Mouse (Mus musculus) left cerebral cortex, adult 2 months (tissue): ENCODE results near the gene Fam69a. TPM values are rescaled to one million over a fixed set of nuclear protein-coding genes. Genes with fewer than 3 reads are reported as not detected.

Experiments used
- DNase-seq, 2 experiments: peaks; one replicate each; pipeline ENCODE4 v3.0.0; 2021 to 2022; ENCODE audit warnings: low spot score in 2 of 2, mixed read lengths in 1 of 2; ENCODE audit errors: extremely low spot score in 1 of 2
- H3K27ac ChIP-seq: fragments of 200-600 bp; 2 replicates; pipeline ENCODE4 v1.8.1; 2022
- H3K4me3 ChIP-seq: fragments of 200-600 bp; 2 replicates; pipeline ENCODE4 v1.8.1; 2022
- CTCF ChIP-seq: fragments of 200-600 bp; IDR thresholded peaks from 2 replicates; pipeline ENCODE4 v1.8.1; 2022; ENCODE audit warnings: antibody characterized with exemption, mild to moderate bottlenecking, moderate library complexity
- intact Hi-C: fragments of 180-260 bp; cut with DNase I; formaldehyde crosslinking; loops from one replicate; pipeline ENCODE4 v1.15.1; 2025
- total RNA-seq, 2 experiments: library from RNA; stranded (reverse); gene quantifications; 2 replicates each; pipeline ENCODE4 v1.2.3; 2021

Gene Fam69a
- total RNA-seq, 2 experiments from 2014 or later, result 27.1 to 31.7 TPM

DNA sequence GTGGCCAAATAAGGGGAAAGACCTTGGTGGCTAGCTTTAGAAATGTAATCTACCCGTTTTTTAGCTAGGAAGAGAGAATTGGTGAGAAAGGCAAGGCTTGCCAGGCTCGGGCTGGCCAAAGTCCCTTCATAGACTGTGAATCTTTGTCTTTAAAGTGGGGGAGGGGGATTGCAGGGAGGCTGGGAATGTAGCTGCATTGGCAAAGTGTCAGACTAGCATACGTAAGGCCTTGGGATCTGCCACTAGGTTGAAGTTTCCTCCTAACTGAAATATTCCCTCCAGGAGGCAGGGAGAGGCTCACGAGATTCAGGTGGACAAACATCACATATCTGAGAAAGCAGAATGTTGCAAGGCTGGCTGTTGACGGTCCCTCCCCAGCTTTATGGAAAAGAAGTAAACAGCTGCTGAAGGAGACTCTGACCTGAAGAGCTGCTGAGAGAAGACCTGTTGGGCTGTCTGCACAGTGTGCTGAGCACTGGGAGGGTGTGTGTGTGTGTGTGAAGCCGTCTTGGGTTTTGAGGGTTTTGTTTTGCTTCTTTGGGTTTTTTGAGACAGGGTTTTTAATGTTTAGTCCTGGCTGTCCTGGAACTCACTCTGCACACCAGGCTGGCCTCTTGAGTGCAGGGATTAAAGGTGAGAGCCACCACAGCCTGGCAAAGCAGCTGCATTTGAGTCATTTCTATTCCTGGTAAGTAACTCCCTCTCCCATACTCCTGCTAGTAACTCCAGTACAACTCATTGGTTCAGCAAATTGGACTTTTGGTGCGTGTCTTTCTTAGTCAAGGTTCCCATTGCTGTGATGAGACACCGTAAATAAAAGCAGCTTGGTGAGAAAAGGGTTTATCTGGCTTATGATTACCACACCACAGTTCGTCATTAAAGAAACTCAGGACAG lies 96.6 kb downstream of the Fam69a start:
- no peak for TF ChIP-seq CTCF
- intact Hi-C loops, result loop anchor here (5.0 kb wide), 2 partner anchors 93 to 278 kb away; no protein-coding TSS in a partner anchor
- H3K27ac ChIP-seq, result no peak overlapping the region
- H3K4me3 ChIP-seq, result no peak overlapping the region
- DNase-seq, result no peak

DNA sequence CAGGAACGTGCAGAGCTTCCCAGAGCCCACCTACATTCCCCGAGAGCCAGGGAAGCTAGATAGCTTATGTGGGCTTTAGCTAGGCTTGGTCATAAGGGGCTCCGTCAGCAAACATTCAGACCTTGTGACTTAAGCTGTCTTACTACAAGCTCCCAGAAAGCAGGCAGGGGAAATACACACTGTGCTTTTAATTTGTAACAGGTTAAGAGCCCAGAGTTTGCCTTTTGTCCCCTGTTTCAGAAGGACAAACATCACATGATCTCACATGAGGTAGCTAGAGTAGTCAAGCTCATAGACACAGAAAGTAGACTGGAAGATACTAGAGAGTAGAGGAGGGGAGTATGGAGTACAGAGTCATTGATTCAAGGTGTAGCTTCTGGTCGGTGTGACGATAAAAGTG lies 106.2 kb downstream of the Fam69a start:
- Histone ChIP-seq H3K27ac (no peak overlapping the region), H3K4me3 (no peak overlapping the region)
- intact Hi-C loops, result no loop called here
- TF ChIP-seq CTCF, result no peak
- no peak for DNase-seq

DNA sequence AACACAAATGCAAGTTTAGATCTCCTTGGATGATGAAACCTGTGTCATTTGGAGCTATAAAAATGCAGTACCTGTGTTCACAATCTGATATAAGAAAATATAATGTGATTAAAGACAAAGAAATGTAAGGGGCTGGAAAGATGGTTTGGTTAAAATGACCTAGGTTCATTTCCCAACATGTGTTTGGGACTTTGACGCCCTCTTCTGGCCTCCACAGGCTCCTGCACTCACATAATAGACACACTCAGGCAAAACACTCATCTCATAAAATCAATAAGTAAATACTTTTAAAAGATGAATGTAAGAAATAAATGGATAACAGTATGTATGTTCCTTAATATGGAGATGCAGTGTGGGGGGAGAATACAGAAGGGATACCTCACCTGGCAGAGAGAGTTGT lies 109.8 kb downstream of the Fam69a start:
- TF ChIP-seq CTCF, result no peak; the same call in 1 of the 2 replicates
- intact Hi-C loops, result no loop called here
- no peak overlapping the region for H3K27ac ChIP-seq

DNA sequence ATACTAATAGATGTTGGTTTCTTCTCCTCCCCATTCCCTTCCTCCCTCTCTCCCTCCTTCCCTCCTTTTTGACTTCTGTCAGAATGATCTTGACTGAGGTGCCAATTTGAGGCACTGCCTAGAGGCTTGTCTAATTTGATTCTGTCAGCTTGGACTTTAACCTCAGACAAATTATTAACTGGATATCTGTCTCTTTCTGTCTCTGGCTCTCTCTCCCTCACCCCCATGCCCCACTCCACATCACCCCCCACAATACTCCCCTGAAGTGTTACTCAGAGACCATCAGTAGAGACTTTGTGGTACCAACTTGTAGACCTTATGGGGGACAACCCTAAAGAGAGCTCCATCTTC lies 111.6 kb downstream of the Fam69a start:
- intact Hi-C loops, result loop anchor here (2.0 kb wide), 1 partner anchor 20 kb away; no protein-coding TSS in a partner anchor
- no peak for TF ChIP-seq CTCF
- Histone ChIP-seq H3K27ac (no peak overlapping the region), H3K4me3 (no peak overlapping the region)
- DNase-seq, result no peak

More for the DNA sequence above, 109.8 kb downstream of the Fam69a start:
- no peak overlapping the region for H3K4me3 ChIP-seq
- DNase-seq, result no peak

DNA sequence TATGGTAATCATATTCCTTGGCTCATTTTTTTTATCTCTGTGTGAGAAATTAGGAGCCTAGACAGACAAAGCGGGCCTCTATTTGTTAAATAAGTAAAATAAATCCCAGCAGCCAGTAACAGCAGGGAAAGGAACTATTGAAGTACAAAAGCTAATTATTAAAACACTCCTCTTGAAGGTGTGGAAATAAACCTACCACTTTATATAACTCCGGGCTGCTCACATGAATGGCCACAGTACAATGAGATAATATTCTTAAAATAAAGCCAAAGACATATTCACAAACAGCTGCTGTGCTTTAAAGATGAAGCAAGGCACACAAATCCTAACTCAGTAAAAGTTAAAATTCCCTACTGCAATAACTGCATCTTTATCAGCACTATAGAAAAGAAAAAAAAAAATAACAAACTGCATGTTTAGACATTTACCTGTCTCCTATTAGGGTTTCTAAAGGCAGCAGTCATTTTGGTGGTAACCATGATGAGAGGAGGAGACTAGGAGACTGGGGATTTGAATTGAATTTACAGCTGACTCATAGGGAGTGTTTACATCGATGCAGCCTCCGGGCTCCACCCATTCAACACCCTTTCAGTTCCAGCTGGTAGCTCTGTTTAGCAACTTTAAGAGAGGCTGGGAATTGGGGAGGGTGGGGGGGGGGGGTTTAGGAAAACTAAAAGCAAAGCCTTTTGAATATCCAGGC lies 112.2 kb downstream of the Fam69a start, which contains the start of gene Evi5:
TSS of gene Evi5 (minus strand) at position 547 of the 700 bp plus-strand sequence.
- TF ChIP-seq CTCF, result no peak
- no peak for DNase-seq
- Histone ChIP-seq H3K27ac (peak within 1 kb of the TSS; percentile 69), H3K4me3 (peak within 1 kb of the TSS; percentile 43)
- intact Hi-C loops, result loop anchor here (2.0 kb wide), 1 partner anchor 20 kb away; no protein-coding TSS in a partner anchor

DNA sequence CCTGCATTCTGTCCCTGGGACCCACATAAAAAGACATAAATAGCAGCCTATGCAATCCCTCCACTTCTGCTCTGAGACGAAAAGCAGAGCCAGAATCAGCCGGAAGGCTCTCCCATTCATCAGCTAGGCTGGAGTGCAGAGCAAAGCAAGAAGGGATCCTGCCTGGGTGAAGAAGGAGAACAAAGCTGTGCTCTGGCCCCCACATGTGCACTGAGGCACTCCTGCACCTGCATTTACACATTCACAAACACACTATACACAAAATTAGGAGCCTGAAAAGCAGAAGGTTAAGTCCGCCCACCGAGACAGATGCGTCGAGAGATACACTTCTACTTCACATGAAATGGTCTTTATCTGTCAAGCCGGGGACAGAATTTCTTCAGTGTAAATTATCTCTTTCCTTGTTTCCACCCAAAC lies 113.0 kb downstream of the Fam69a start:
- no peak for TF ChIP-seq CTCF
- Histone ChIP-seq H3K27ac (peak overlapping the region; percentile 69), H3K4me3 (peak overlapping the region; percentile 43)
- peak in 1 of 2 experiments; percentile 18 for DNase-seq
- intact Hi-C loops, result loop anchor here (2.0 kb wide), 1 partner anchor 21 kb away; no protein-coding TSS in a partner anchor

DNA sequence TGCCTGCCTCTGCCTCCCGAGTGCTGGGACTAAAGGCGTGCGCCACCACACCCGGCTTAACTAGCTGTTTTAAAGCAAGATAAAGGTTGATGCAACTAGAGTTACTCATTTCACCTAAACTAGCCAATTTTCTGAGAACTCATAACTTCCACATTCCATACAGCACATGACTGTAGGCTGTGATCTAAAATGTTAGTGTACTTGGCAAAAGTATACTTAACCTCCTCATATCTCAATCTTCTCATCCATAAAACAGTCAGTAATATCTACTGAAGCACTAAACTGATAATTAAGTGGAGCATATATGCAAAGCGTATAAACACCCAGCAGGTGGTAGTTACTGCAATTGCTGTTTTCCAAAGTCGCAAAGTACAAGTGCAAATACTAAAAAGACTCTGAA lies 113.6 kb downstream of the Fam69a start:
- no peak for DNase-seq
- Histone ChIP-seq H3K4me3 (peak overlapping the region; percentile 43), H3K27ac (no peak overlapping the region)
- no peak for TF ChIP-seq CTCF
- intact Hi-C loops, result no loop called here

DNA sequence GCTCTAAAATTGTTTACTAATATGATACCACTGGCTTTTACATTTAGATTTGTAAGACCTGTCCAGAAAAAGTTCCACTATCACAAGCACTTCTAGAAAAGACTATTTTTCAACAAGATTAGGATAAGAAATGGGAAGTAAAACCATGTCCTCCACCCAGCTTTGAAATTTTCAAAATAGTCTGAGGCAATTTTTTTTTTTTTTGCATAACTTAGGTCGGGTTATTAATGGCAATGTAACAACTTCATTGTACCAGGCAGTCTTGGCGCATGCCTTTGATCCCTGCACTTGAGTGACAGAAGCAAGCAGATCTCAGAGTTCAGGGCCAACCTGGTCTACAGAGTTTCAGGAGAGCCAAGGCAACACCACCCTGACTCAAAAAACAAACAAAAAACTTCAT lies 117.2 kb downstream of the Fam69a start:
- no peak for DNase-seq
- Histone ChIP-seq H3K27ac (no peak overlapping the region), H3K4me3 (peak overlapping the region; percentile 64)
- intact Hi-C loops, result loop anchor here (1.0 to 5.0 kb wide), 2 partner anchors 31 to 67 kb away; partner anchors contain the start of gene Rpl5
- no peak for TF ChIP-seq CTCF

DNA sequence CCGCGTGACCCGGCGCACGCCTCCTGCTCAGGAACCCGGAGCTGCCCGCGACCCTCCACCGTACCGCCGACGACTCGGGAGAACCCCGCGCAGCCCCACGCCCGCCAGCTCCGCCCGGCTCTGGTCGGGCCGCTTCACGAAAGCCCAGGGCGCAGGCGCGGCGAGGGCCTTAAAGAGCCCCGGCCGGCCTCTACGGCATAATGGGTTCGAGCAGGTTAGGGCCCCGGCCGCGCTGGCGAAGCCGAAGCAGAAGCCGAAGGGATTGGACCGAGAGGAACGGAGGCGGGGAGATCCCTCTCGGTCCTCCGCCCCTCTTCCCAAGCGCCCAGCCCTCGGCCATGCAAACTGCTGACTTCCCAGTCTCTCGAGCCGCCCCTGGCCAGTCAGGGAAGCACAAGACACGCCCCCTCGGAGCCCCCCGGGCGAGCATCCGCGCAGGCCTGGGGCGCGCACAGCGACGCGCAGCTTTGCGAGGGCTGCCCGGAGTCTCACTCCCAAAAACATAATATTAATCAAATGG lies 117.9 kb downstream of the Fam69a start:
- TF ChIP-seq CTCF, result peak; percentile 17; the same call in 1 of the 2 replicates
- Histone ChIP-seq H3K4me3 (peak overlapping the region; percentile 64), H3K27ac (peak overlapping the region; percentile 78)
- intact Hi-C loops, result loop anchor here (1.0 to 5.0 kb wide), 2 partner anchors 31 to 67 kb away; partner anchors contain the start of gene Rpl5
- peak; percentile 80 to 86 for DNase-seq

DNA sequence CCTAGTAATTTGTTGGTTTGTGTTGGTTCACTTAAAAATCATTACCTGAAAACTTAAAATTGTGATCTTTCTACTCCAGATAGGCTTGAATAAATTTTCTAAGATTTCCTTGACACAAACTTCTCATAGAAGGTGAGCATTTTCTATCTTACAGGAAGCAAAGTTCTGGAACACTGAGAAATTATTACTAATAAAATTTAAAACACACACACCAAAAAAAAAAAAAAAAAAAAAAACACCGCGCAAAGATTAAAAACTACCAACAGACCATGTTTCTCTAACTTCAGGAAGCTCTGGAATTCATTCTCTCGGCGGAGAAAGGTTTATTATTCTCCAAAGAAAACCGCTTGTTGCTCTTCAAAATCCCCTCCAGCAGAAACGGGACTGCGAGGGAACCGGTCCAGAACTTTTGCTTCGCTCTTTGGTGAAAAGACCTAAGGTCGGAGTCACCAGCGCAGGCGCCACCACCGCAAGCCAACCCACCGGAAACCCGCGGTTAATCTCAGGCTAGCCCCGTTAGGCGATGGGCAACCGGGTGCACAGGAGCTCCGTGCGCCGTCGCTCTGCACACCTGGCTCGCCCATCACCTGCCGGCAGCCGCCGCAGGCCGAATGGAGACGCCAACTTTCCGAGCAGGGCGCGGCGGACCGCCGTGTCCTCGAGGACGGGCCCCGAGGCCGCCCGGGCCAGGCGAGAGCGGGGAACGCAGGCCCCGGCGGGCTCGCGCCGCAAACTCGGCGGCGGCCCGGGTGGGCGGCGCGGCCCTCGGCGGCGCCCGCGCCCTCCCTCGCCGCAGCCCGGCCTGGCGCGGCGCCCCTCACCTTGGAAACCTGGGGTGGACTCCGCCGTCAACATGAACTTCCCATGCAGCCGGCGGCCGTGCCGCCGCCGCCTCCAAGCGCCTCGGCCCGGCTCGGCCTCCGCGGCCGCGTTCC lies 118.6 kb downstream of the Fam69a start:
- TF ChIP-seq CTCF, result no peak
- Histone ChIP-seq H3K27ac (peak overlapping the region; percentile 78), H3K4me3 (peak overlapping the region; percentile 64)
- intact Hi-C loops, result loop anchor here (5.0 kb wide), 1 partner anchor 66 kb away; no protein-coding TSS in a partner anchor
- DNase-seq, result peak; percentile 38 to 40
